Mouse (Mus musculus) forebrain, embryonic 14.5 days (tissue): ENCODE data around the gene Kctd4. TPM values are rescaled to one million over a fixed set of nuclear protein-coding genes. Genes with fewer than 3 reads are reported as not detected.

Source experiments
- ATAC-seq: fragments of 200-750 bp; cut with Nextera tagmentation; 2 replicates; pipeline ENCODE4 v1.8.0; 2017; ENCODE audit warnings: mild to moderate bottlenecking, moderate library complexity
- DNase-seq: peaks from one replicate; pipeline ENCODE4 v3.0.0-alpha.2; 2015; ENCODE audit warnings: low spot score
- H3K27ac ChIP-seq: fragments of 300-500 bp; sonication (generic); 2 replicates; pipeline ENCODE4 v1.5.1; 2014; ENCODE audit warnings: low read depth, mild to moderate bottlenecking, control low read depth, low read length, moderate library complexity
- H3K27me3 ChIP-seq: fragments of 300-500 bp; sonication (generic); replicated peaks from 2 replicates; pipeline ENCODE4 v1.6.1; 2014; ENCODE audit warnings: low read length, control low read depth, mixed read lengths; ENCODE audit not compliant: control insufficient read depth, insufficient read depth
- H3K36me3 ChIP-seq: fragments of 300-500 bp; sonication (generic); 2 replicates; pipeline ENCODE4 v1.6.1; 2014; ENCODE audit warnings: low read length, control low read depth; ENCODE audit not compliant: control insufficient read depth, insufficient read depth
- H3K4me1 ChIP-seq: fragments of 300-500 bp; sonication (generic); 2 replicates; pipeline ENCODE4 v1.6.1; 2014; ENCODE audit warnings: antibody characterized with exemption, low read length, control low read depth; ENCODE audit not compliant: control insufficient read depth, insufficient read depth
- H3K4me2 ChIP-seq: fragments of 300-500 bp; sonication (generic); 2 replicates; pipeline ENCODE4 v1.6.1; 2014; ENCODE audit warnings: mild to moderate bottlenecking, control low read depth, low read length
- H3K4me3 ChIP-seq: fragments of 300-500 bp; sonication (generic); 2 replicates; pipeline ENCODE4 v1.5.1; 2014; ENCODE audit warnings: low read depth, low read length, control low read depth
- H3K9ac ChIP-seq: fragments of 300-500 bp; sonication (generic); 2 replicates; pipeline ENCODE4 v1.6.1; 2014; ENCODE audit warnings: mild to moderate bottlenecking, low read length, control low read depth, moderate library complexity
- H3K9me3 ChIP-seq: fragments of 300-500 bp; sonication (generic); replicated peaks from 2 replicates; pipeline ENCODE4 v1.6.1; 2016; ENCODE audit warnings: low read length, control low read depth, mixed read lengths; ENCODE audit not compliant: control insufficient read depth
- WGBS: fragments of 180-500 bp; shearing (Covaris S2); extraction: QIAGEN DNeasy Blood & Tissue Kit; methylation state at CpG from one replicate; pipeline ENCODE4 v1.1.7; 2014; 5-methylcytosine and 5-hydroxymethylcytosine counted together
- polyA plus RNA-seq: library from polyadenylated mRNA; unstranded; fragments of >200 nt; fragmentation: Nextera tagmentation; extraction: Ambion mirVana; gene quantifications from 2 replicates; pipeline ENCODE4 v1.2.1, GENCODE M21; 2014

Gene Kctd4
- polyA plus RNA-seq, 1 experiment from 2014 or later, result 7.7 TPM

DNA sequence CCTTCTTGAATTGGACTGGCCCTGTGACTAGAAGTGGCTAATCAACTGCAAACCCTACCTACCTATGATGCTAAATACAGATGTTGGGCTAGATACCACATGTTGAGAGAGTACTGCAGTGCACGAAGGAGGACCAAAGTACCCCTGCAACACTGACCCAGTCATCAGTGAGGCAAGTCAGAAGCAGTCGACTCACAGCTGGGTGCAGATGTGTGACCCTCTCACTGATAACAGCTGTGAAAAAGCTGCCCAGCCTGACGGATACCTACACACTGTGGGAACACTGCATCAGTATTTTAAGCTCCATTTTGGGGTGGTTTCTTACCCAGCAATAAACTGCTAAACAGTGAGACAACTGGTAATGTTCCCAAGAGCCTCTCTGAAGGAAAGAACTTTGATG is 21.3 kb downstream of the Kctd4 start:
- H3K27ac ChIP-seq, result no peak overlapping the region
- no peak overlapping the region for H3K9ac ChIP-seq
- ATAC-seq, result no peak
- no peaks in the 10 kb centered on the region for H3K9me3 ChIP-seq
- H3K36me3 ChIP-seq, result no peaks in the 10 kb centered on the region
- DNase-seq, result no peak
- WGBS, result 69% methylated on average over 3 of the region's 3 CpGs
- H3K27me3 ChIP-seq, result no peaks in the 10 kb centered on the region
- H3K4me2 ChIP-seq, result no peak overlapping the region
- H3K4me3 ChIP-seq, result no peak overlapping the region
- no peaks in the 10 kb centered on the region for H3K4me1 ChIP-seq

DNA sequence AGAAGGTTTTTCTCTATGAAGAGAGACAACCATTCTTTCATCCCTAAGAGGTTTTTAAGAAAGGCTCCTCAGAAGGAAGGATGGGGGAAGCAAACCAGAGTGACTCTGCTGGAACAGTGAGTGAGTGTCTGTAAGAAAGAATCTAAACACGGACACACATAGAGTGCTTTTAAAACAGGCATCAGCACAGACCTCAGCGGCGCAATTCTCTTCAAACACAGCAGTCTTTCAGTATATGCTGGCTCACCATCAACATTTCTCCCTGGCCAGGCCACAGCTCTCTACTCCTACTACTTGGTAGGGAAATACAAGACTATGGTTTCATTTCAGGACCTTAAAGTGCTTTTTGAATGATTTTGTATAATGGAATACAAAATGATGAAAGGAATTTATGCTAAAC is 26.4 kb downstream of the Kctd4 start:
- no peak for DNase-seq
- Histone ChIP-seq H3K4me1 (no peaks in the 10 kb centered on the region), H3K27me3 (no peaks in the 10 kb centered on the region), H3K4me3 (no peak overlapping the region), H3K9ac (no peak overlapping the region), H3K36me3 (no peaks in the 10 kb centered on the region), H3K4me2 (no peak overlapping the region), H3K9me3 (no peaks in the 10 kb centered on the region), H3K27ac (no peak overlapping the region)
- WGBS, result 92% methylated on average over 3 of the region's 3 CpGs
- ATAC-seq, result no peak

DNA sequence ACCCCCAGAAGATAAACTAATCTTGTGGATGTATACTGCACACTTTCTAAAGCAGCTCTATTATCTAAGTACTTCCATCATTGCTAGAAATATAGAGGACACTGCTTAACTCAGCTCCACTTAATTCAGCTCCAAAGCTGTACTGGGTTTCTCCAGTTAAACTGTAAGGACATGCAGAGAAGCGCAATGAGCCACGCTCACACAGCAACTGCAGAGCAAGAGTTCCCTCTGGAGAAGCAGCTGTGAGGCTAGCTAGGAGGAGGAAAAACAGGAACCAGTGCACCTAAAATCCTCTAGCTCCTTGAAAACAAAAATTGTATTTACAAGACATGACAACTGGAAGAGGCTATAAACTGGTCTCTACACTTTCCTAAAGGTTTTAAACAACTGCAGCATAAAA is 29.1 kb downstream of the Kctd4 start:
- 0 out of 2 replicates have a peak, but pooled peaks cover 3% of the 10 kb centered on the region for H3K36me3 ChIP-seq
- DNase-seq, result no peak
- H3K27ac ChIP-seq, result no peak overlapping the region
- ATAC-seq, result no peak
- no peak overlapping the region for H3K4me3 ChIP-seq
- WGBS, result 86% methylated on average over 2 of the region's 2 CpGs
- no peaks in the 10 kb centered on the region for H3K9me3 ChIP-seq
- no peak overlapping the region for H3K9ac ChIP-seq
- no peaks in the 10 kb centered on the region for H3K4me1 ChIP-seq
- no peak overlapping the region for H3K4me2 ChIP-seq
- H3K27me3 ChIP-seq, result no peaks in the 10 kb centered on the region

DNA sequence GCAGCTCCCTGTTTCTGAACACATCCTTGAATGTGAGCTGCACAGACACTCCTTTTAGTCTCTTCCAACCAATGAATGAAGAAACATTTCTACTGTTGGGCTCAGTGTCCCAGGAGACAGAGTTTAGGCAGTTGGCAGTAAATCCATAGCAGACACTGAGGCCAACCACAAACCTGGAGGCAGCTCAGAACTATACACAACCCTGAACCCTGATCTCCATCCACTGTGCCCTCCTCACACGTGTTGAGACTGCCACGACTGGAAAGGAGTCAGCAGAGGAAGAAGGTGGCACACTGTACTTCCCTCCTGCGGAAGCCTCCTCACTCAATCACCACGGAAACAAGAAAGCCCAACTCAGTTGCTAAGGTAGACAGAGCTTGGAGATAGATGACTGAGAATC is 30.3 kb downstream of the Kctd4 start:
- H3K4me2 ChIP-seq, result no peak overlapping the region
- no peaks in the 10 kb centered on the region for H3K4me1 ChIP-seq
- H3K9ac ChIP-seq, result no peak overlapping the region
- H3K27ac ChIP-seq, result no peak overlapping the region
- no peak for ATAC-seq
- H3K27me3 ChIP-seq, result no peaks in the 10 kb centered on the region
- H3K36me3 ChIP-seq, result 0 out of 2 replicates have a peak, but pooled peaks cover 3% of the 10 kb centered on the region
- WGBS, result 63% methylated on average over 4 of the region's 4 CpGs
- H3K9me3 ChIP-seq, result no peaks in the 10 kb centered on the region
- no peak overlapping the region for H3K4me3 ChIP-seq
- DNase-seq, result no peak

DNA sequence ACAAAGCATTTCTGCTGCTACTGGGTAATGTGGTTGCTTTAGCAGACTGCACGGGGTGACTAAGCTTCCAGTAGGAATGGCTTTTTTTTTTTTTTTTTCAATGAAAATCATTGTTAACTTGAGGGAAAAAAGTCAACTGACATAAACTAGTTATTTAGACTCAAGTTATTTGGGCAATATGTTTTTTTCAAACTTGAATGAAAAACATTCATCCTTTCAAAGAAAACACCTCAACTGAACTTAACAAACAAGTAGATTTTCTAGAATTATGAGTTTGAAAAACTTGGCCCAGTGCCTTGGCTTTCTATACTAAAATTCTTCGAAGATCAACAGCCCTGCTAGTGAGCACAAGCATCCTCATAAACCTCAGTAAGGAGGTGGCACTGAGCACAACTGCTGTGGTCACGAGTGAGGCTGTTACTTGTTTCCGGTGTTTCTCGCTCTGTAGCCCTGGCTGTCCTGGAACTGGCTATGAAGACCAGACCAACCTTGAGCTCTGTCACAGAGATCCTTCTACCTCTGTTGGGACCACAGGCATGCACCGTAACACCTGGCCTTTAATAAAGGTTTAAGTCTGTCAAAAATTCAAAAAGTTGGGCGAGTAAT is 32.2 kb downstream of the Kctd4 start:
- DNase-seq (no peak), ATAC-seq (no peak)
- 88% methylated on average over 7 of the region's 7 CpGs for WGBS
- Histone ChIP-seq H3K4me3 (no peak overlapping the region), H3K9me3 (no peaks in the 10 kb centered on the region), H3K4me1 (no peaks in the 10 kb centered on the region), H3K27ac (no peak overlapping the region), H3K36me3 (0 out of 2 replicates have a peak, but pooled peaks cover 3% of the 10 kb centered on the region), H3K27me3 (no peaks in the 10 kb centered on the region), H3K4me2 (no peak overlapping the region), H3K9ac (no peak overlapping the region)

DNA sequence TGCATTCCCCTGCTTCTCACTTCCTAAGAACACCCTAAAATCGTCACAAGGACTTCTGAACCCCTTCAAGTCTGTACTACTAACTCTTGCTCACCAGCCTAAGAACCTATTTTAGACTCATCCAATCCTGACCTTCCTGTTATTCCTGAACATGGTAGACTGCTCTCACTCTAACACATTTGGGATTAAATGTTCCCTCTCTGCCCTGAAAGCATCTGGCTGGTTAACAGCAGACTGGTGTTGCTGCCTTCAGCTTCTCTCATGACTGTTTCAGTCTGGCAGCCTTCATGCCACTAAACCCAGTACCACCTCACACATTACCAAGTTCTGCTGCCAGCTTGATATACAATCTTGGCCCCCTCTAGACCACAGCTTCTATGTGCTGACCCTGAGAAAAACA is 34.4 kb downstream of the Kctd4 start:
- Histone ChIP-seq H3K4me1 (no peaks in the 10 kb centered on the region), H3K36me3 (0 out of 2 replicates have a peak, but pooled peaks cover 3% of the 10 kb centered on the region), H3K27ac (no peak overlapping the region), H3K27me3 (no peaks in the 10 kb centered on the region), H3K9me3 (no peaks in the 10 kb centered on the region), H3K4me2 (no peak overlapping the region), H3K4me3 (no peak overlapping the region), H3K9ac (no peak overlapping the region)
- no peak for ATAC-seq
- WGBS, result 82% methylated on average over 1 of the region's 1 CpGs
- no peak for DNase-seq

DNA sequence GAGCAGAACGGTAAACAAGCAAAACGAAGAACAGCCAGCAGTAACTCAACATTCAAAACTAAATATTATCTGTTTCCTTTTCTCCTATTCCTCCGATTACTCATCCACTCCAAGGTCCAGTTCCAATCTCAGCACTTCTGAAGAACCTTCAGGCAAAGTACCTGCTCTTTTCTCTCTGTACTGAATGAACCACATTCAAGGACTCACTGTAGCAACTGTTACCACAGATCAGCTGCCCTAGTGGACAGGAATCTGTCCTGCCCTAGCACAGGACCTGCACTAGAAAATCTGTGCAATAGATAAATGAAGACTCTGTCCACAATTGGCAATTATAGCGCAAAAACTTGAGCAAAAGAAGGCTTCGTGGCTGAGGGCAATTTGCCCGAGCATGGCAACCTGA is 36.1 kb downstream of the Kctd4 start:
- Histone ChIP-seq H3K4me3 (no peak overlapping the region), H3K36me3 (0 out of 2 replicates have a peak, but pooled peaks cover 3% of the 10 kb centered on the region), H3K27me3 (no peaks in the 10 kb centered on the region), H3K9me3 (no peaks in the 10 kb centered on the region), H3K9ac (no peak overlapping the region), H3K27ac (no peak overlapping the region), H3K4me2 (no peak overlapping the region), H3K4me1 (no peaks in the 10 kb centered on the region)
- no peak for ATAC-seq
- no peak for DNase-seq
- 91% methylated on average over 6 of the region's 6 CpGs for WGBS

DNA sequence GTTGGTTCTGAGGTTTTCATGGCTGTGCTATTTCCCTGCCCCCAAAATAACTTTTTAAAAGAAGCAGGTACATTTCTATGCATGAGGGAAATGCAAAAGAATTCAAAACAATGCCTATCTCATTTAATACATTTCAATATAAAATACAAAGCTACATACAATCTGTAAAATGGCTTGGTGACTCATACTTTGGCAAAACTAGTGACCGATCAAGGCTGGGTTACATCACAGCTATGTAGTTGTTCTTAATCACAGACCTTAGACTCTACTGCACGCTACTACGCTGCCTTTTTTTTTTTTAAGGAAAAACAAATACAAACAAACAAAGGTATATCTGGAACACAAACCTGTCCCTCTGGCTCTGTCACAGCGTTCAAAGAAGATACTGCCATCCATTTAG is 37.6 kb downstream of the Kctd4 start:
- H3K9ac ChIP-seq, result no peak overlapping the region
- no peaks in the 10 kb centered on the region for H3K4me1 ChIP-seq
- WGBS, result 91% methylated on average over 4 of the region's 4 CpGs
- no peak overlapping the region for H3K27ac ChIP-seq
- H3K4me3 ChIP-seq, result no peak overlapping the region
- no peak for DNase-seq
- H3K4me2 ChIP-seq, result no peak overlapping the region
- H3K27me3 ChIP-seq, result no peaks in the 10 kb centered on the region
- no peaks in the 10 kb centered on the region for H3K9me3 ChIP-seq
- ATAC-seq, result no peak
- 0 out of 2 replicates have a peak, but pooled peaks cover 4% of the 10 kb centered on the region for H3K36me3 ChIP-seq

DNA sequence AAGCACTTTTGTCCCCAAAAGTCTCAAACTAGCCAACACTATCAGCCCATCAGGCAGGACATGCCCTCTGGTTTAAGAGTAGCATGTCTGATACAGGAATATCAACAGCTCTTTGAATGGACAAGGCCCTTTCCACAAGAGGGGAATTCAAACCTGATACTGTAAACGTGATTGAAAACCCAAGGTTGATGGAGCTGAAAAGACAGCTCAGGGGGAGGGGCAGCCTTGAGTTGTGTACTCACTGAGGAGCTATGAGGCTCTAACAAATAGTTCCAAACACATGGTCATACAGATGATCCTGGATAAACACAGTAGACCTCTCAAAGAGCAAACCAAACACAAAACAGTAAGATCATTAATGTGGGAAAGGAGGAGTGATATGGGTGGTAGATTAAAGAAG is 43.3 kb downstream of the Kctd4 start:
- 0 out of 2 replicates have a peak, but pooled peaks cover 4% of the 10 kb centered on the region for H3K36me3 ChIP-seq
- H3K4me3 ChIP-seq, result no peak overlapping the region
- WGBS, result 53% methylated on average over 1 of the region's 1 CpGs
- DNase-seq, result no peak
- ATAC-seq, result no peak
- no peak overlapping the region for H3K9ac ChIP-seq
- H3K4me2 ChIP-seq, result no peak overlapping the region
- no peaks in the 10 kb centered on the region for H3K4me1 ChIP-seq
- no peaks in the 10 kb centered on the region for H3K27me3 ChIP-seq
- H3K27ac ChIP-seq, result no peak overlapping the region
- H3K9me3 ChIP-seq, result no peaks in the 10 kb centered on the region
